Mouse (Mus musculus) hindbrain, embryonic 16.5 days (tissue): ENCODE data around the gene Ppp1r16b. TPM values are rescaled to one million over a fixed set of nuclear protein-coding genes. Genes with fewer than 3 reads are reported as not detected.

Source experiments
- ATAC-seq: fragments of 200-750 bp; cut with Nextera tagmentation; 2 replicates; pipeline ENCODE4 v1.8.0; 2017; ENCODE audit warnings: moderate TSS enrichment, moderate library complexity
- H3K27ac ChIP-seq: fragments of 300-500 bp; sonication (generic); 2 replicates; pipeline ENCODE4 v1.5.1; 2014; ENCODE audit warnings: low read depth, mild to moderate bottlenecking, control low read depth, low read length, moderate library complexity
- H3K27me3 ChIP-seq: fragments of 300-500 bp; sonication (generic); replicated peaks from 2 replicates; pipeline ENCODE4 v1.6.1; 2014; ENCODE audit warnings: low read length; ENCODE audit not compliant: control insufficient read depth, insufficient read depth
- H3K36me3 ChIP-seq: fragments of 300-500 bp; sonication (generic); 2 replicates; pipeline ENCODE4 v1.6.1; 2014; ENCODE audit warnings: mild to moderate bottlenecking, low read length, moderate library complexity, mixed read lengths; ENCODE audit not compliant: control insufficient read depth, insufficient read depth
- H3K4me1 ChIP-seq: fragments of 300-500 bp; sonication (generic); 2 replicates; pipeline ENCODE4 v1.6.1; 2014; ENCODE audit warnings: low read depth, low read length; ENCODE audit not compliant: control insufficient read depth, insufficient read depth
- H3K4me2 ChIP-seq: fragments of 300-500 bp; sonication (generic); 2 replicates; pipeline ENCODE4 v1.6.1; 2014; ENCODE audit warnings: mild to moderate bottlenecking, low read length, control low read depth, moderate library complexity
- H3K4me3 ChIP-seq: fragments of 300-500 bp; sonication (generic); 2 replicates; pipeline ENCODE4 v1.5.1; 2014; ENCODE audit warnings: mild to moderate bottlenecking, low read length, control low read depth, moderate library complexity
- H3K9ac ChIP-seq: fragments of 300-500 bp; sonication (generic); 2 replicates; pipeline ENCODE4 v1.6.1; 2014; ENCODE audit warnings: low read depth, mild to moderate bottlenecking, control low read depth, low read length, moderate library complexity
- H3K9me3 ChIP-seq: fragments of 300-500 bp; sonication (generic); 2 replicates; pipeline ENCODE4 v1.6.1; 2014; ENCODE audit warnings: mild to moderate bottlenecking, low read length, moderate library complexity; ENCODE audit not compliant: control insufficient read depth
- WGBS: fragments of 180-500 bp; shearing (Covaris S2); extraction: QIAGEN DNeasy Blood & Tissue Kit; methylation state at CpG from one replicate; pipeline ENCODE4 v1.1.7; 2014; 5-methylcytosine and 5-hydroxymethylcytosine counted together
- polyA plus RNA-seq: library from polyadenylated mRNA; unstranded; fragments of >200 nt; fragmentation: Nextera tagmentation; extraction: Ambion mirVana; gene quantifications from 2 replicates; pipeline ENCODE4 v1.2.1, GENCODE M21; 2015

Gene Ppp1r16b
- polyA plus RNA-seq, 1 experiment from 2014 or later = 26.4 TPM

DNA sequence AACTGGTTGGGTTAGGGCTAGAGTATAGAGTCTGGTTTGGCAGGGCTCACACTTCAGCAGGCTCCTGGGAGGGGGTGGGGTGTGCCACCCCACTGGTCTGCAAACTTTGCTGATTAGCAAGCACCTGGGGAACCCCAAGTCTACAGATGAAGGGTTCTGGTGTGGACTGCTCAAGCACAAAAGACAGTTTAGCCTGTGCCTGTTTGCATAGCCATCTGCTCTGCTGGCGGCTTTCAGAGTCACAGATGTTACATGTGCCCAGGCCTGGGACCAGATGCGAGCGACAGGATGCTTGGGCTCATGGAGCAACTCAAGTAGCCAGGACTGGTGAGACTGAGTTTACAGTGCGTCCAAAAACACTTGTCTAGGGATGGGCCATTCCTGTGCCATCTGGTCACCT is 8.3 kb downstream of the Ppp1r16b start:
- no peaks in the 10 kb centered on the region for H3K9me3 ChIP-seq
- ATAC-seq = peak; percentile 46; the same call in 1 of the 2 replicates
- no peak overlapping the region for H3K9ac ChIP-seq
- H3K27me3 ChIP-seq = no peaks in the 10 kb centered on the region
- H3K4me3 ChIP-seq = no peak overlapping the region
- no peak overlapping the region for H3K4me2 ChIP-seq
- H3K36me3 ChIP-seq = no peaks in the 10 kb centered on the region
- H3K4me1 ChIP-seq = peaks cover 26% of the 10 kb centered on the region
- H3K27ac ChIP-seq = peak overlapping the region; percentile 19; the same call in 1 of the 2 replicates
- 52% methylated on average over 4 of the region's 4 CpGs for WGBS

DNA sequence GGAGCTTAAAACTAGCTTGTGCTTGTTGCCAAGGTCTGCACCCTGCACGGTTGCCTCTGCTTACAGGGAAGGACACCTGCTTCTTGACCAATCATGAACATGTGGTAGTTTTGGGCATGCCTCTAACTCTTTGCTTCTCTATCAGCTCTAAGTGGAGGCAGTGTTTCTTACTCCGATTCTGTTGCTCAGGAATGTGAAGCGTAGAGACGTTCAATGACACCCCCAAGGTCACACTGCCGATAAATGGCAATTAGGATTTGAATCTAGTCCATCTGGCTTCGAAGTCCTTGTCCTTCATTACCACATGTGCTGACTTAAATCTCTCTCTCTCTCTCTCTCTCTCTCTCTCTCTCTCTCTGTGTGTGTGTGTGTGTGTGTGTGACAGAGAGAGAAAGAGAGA is 8.9 kb downstream of the Ppp1r16b start:
- Histone ChIP-seq H3K4me1 (peaks cover 22% of the 10 kb centered on the region), H3K27ac (no peak overlapping the region), H3K4me3 (no peak overlapping the region), H3K9me3 (no peaks in the 10 kb centered on the region), H3K4me2 (no peak overlapping the region), H3K27me3 (no peaks in the 10 kb centered on the region), H3K36me3 (no peaks in the 10 kb centered on the region), H3K9ac (no peak overlapping the region)
- WGBS = 67% methylated on average over 6 of the region's 6 CpGs
- no peak for ATAC-seq

DNA sequence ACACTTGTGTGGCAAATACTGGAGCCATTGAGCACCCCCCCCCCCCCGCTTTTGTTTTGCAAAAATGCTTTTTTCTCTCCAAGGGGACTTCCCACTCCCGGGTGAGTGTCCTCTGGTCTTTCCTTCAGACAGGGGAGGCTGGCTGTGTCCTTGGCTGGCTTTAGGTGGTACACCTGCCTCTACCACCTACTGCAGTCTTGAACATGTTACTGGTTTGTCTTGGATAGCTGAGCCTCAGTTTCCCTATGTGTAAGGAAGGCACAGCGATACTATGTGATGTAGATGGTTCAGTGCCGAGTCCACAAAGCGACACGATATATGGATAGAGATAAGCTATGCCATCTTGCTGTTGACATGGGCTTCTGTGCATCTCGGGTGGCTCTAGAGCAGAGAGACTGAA is 9.6 kb downstream of the Ppp1r16b start:
- H3K4me2 ChIP-seq = no peak overlapping the region
- WGBS = 90% methylated on average over 7 of the region's 7 CpGs
- H3K4me1 ChIP-seq = peaks cover 18% of the 10 kb centered on the region
- ATAC-seq = no peak
- H3K27me3 ChIP-seq = no peaks in the 10 kb centered on the region
- H3K27ac ChIP-seq = no peak overlapping the region
- no peak overlapping the region for H3K9ac ChIP-seq
- H3K36me3 ChIP-seq = no peaks in the 10 kb centered on the region
- H3K9me3 ChIP-seq = no peaks in the 10 kb centered on the region
- H3K4me3 ChIP-seq = no peak overlapping the region

DNA sequence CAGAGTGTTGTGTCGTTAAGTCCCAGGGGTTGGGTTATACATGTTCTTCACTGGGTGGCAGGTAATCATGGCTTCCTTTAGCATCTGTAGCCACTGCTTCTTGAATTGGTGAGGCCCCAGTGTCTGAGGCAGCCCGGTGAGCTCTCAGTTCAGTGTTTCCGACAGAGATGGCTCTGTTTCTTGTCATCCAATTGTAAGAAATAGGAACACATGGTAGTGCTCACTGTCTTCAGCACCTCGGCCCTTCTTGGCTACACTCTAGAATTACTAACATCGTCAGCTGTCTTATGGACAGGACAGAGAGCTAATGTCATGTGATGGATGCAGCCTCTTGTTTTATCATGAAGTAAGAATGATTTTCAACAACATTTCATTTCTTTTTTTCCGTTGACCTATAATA is 10.0 kb downstream of the Ppp1r16b start:
- no peak for ATAC-seq

DNA sequence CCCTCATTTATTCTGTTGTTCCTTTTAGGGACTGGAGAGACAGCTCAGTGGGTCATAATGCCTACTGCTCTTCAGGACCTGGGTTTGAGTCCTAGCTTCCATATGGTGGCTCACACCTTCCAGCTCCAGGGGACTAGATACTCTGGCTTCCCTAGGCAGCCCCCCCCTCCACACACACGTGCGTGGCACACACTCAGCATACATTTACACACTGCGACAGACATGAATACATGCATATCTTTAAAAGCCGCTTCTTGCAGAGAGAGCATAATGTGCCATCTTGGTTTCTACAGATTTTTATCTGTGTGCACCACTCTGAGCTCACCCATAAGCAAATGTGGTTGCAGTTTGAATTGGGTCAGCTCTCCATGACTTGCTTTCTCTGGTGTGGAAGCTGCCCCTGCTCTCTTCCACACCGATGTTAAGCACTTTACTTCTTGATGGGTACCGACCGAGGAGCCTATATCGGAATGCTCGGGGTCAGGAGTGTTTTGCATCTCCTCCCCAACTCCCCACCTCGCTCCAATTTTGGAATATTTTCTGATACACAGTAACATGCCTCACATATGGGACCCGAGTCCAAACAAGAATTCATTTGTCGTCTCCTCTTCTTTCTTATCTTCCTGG is 10.8 kb downstream of the Ppp1r16b start:
- no peaks in the 10 kb centered on the region for H3K27me3 ChIP-seq
- no peak overlapping the region for H3K27ac ChIP-seq
- H3K9ac ChIP-seq = no peak overlapping the region
- ATAC-seq = no peak
- H3K4me1 ChIP-seq = peaks cover 14% of the 10 kb centered on the region
- no peak overlapping the region for H3K4me2 ChIP-seq
- H3K4me3 ChIP-seq = no peak overlapping the region
- 90% methylated on average over 12 of the region's 12 CpGs for WGBS
- no peaks in the 10 kb centered on the region for H3K36me3 ChIP-seq
- no peaks in the 10 kb centered on the region for H3K9me3 ChIP-seq

More for the DNA sequence above, 10.0 kb downstream of the Ppp1r16b start:
- H3K4me2 ChIP-seq = no peak overlapping the region
- no peak overlapping the region for H3K4me3 ChIP-seq
- no peaks in the 10 kb centered on the region for H3K9me3 ChIP-seq
- no peak overlapping the region for H3K27ac ChIP-seq
- WGBS = 83% methylated on average over 6 of the region's 6 CpGs
- H3K4me1 ChIP-seq = peaks cover 15% of the 10 kb centered on the region
- no peaks in the 10 kb centered on the region for H3K36me3 ChIP-seq
- H3K9ac ChIP-seq = no peak overlapping the region
- H3K27me3 ChIP-seq = no peaks in the 10 kb centered on the region

DNA sequence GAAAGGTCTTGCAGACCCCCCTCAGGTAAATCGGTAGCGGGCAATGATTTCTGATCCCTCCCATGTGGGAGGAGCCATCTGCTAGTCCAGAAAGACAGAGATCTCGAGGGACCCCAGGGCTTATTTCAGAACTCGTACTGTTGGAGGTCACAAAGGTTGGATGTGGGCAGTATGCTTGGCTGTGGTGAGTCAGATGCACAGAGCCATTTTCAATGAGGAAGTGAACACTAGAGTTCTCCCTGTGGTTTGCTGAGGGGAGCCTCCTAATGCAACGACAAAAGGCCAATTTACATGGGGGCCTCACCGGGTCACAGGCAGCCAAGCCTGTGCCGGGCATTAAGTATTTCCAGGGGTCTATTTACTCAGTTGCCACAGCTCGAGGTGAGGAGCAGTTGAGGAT is 12.7 kb downstream of the Ppp1r16b start:
- Histone ChIP-seq H3K36me3 (no peaks in the 10 kb centered on the region), H3K27ac (no peak overlapping the region), H3K9ac (no peak overlapping the region), H3K4me1 (peaks cover 19% of the 10 kb centered on the region), H3K4me3 (no peak overlapping the region), H3K27me3 (no peaks in the 10 kb centered on the region), H3K9me3 (no peaks in the 10 kb centered on the region), H3K4me2 (no peak overlapping the region)
- WGBS = 71% methylated on average over 8 of the region's 8 CpGs
- no peak for ATAC-seq

DNA sequence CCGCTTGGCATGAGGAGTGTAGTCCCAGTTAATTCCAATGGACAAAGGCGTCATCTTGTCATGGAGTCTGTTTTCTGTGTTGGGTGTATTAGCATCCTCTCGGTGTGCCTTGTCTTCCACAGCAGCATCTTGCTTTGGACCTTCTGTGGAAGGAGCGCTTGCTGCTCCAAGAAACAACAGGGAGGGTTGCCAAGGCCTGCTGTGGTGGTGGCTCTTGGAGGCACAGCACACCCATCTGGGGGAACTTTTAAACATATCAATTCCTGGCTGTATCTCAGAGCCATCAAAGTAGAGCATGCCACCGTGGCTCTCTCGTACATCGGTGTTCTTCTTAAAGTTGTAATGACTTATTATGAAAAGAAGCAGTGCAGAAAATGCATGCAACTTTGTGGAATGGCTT is 13.9 kb downstream of the Ppp1r16b start:
- Histone ChIP-seq H3K9ac (no peak overlapping the region), H3K4me3 (no peak overlapping the region), H3K9me3 (no peaks in the 10 kb centered on the region), H3K4me1 (peaks cover 8% of the 10 kb centered on the region; the same call in 1 of the 2 replicates), H3K27me3 (no peaks in the 10 kb centered on the region), H3K36me3 (no peaks in the 10 kb centered on the region), H3K4me2 (no peak overlapping the region), H3K27ac (no peak overlapping the region)
- WGBS = 87% methylated on average over 7 of the region's 7 CpGs
- ATAC-seq = no peak

DNA sequence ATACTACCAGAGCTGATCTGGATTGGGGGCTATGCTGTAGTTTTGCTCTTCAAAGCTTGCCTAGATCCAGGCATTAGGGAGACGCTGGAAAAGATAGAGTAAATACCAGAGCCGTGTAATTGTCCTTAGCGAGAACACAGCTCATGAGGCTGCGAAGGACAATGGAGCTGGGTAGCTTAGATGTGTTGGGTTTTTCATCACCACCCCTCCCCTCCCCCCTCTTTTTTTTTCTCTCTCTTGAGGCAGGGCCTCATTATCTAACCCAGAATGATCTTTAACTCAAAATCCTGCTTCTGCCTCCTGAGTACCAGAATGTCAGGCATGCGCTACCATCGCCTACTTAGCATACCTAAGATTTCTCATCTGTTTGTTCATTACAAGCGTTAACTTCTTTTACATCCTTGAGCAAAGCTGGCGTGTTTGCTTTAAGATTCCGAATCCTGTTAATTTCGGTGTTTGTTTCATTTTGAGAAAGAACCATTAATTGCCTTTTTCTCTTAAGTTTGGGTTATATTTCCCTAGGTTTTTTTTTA is 15.2 kb downstream of the Ppp1r16b start:
- Histone ChIP-seq H3K27me3 (no peaks in the 10 kb centered on the region), H3K9ac (no peak overlapping the region), H3K4me3 (no peak overlapping the region), H3K36me3 (no peaks in the 10 kb centered on the region), H3K9me3 (no peaks in the 10 kb centered on the region), H3K4me1 (peaks cover 12% of the 10 kb centered on the region), H3K27ac (no peak overlapping the region), H3K4me2 (no peak overlapping the region)
- ATAC-seq = no peak
- 67% methylated on average over 10 of the region's 10 CpGs for WGBS

DNA sequence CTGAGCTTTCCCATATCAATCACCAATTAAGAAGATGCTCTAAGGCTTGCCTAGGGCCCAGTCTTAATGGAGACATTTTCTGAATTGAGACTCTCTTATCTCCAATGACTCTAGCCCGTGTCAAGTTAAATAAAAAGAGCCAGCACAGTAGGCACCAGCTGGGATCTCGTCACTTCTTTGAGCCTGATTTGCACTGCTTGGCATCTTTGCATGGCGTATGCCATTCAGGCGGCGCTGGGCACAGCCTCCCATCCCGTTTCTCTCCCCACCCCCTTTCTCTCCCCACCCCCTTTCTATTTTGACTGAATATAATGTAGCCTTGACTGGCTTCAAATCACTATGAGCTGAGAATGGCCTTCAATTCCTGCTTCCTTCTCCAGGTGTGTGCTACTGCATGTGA is 16.5 kb downstream of the Ppp1r16b start:
- Histone ChIP-seq H3K9me3 (no peaks in the 10 kb centered on the region), H3K4me2 (no peak overlapping the region), H3K9ac (no peak overlapping the region), H3K27ac (no peak overlapping the region), H3K36me3 (no peaks in the 10 kb centered on the region), H3K4me1 (peaks cover 12% of the 10 kb centered on the region), H3K4me3 (no peak overlapping the region), H3K27me3 (no peaks in the 10 kb centered on the region)
- ATAC-seq = no peak
- 49% methylated on average over 6 of the region's 6 CpGs for WGBS
